In the genomic region with DNA sequence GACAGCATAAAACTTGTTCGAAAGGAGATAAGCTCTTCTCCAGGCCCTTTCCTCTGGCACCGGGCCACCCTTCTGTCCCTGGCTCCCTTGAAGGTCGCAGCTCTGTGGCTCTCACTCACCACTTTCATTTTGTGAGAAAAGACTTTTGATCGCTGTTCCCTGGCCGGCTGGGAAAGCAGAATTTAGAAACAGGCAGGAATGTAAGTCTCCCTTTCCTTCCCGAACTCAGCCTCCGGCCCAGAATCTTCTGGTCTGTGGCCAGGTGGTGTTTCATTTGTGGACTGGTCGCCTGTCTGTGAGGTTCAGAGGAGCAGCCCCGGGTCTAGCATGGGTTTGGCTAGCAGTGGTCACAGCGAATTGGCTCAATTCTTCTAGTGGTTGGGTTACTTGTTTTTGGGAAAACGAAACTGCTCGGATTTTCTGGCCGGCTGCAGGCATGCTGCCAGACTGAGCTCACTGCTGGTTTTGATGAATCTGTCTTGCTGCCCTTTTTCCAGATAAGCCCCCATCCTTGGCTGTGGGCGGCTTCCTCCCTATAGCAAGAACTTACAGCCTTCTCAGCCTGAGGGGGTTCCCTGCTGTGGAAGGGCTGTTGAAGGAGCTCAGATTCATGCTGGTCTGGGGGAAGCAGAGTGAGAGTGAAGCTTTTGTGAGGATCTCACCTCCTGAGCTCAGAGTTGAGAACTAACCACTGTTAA, we compare ENCODE assay signal across 8 mouse cellular contexts. TPM values are rescaled to one million over a fixed set of nuclear protein-coding genes. Genes with fewer than 3 reads are reported as not detected.
DNase-seq lines count a peak whose midpoint lies in the region; ATAC-seq and TF ChIP-seq lines count a peak whose summit lies in the region.

A gene (minus strand): TSS at position 362 of the 698 bp plus-strand sequence.

- H3K36me3 ChIP-seq in embryonic facial prominence, embryonic 10.5 days (replicated peaks): peaks cover 7% of the 10 kb centered on the region
- H3K36me3 ChIP-seq in kidney, adult 2 months (ENCODE audit: control insufficient read depth, insufficient read depth, low read length): no peaks in the 10 kb centered on the region
- H3K36me3 ChIP-seq in liver, embryonic 11.5 days (ENCODE audit: control insufficient read depth, insufficient read depth, low read length): no peaks in the 10 kb centered on the region
- H3K36me3 ChIP-seq in midbrain, postnatal 0 days (ENCODE audit: insufficient read depth, low read length): no peaks in the 10 kb centered on the region
- no peaks in the 10 kb centered on the region for H3K36me3 ChIP-seq in testis, adult 2 months (ENCODE audit: control insufficient read depth, insufficient read depth, low read length)

- peak; percentile 41; the same call in 1 of the 2 replicates for ATAC-seq in liver, embryonic 11.5 days (replicated peaks; ENCODE audit: low FRiP score)
- no peak for ATAC-seq in midbrain, postnatal 0 days (ENCODE audit: low FRiP score)

- H3K4me2 ChIP-seq in liver, embryonic 11.5 days: peak within 1 kb of the TSS; percentile 72
- H3K4me2 ChIP-seq in midbrain, postnatal 0 days (ENCODE audit: low read depth, low read length, poor library complexity, severe bottlenecking): peak within 1 kb of the TSS; percentile 51

- WGBS in embryonic facial prominence, embryonic 10.5 days: 8% methylated on average over 14 of the region's 14 CpGs
- WGBS in kidney, adult 2 months: 3% methylated on average over 14 of the region's 14 CpGs
- WGBS in liver, embryonic 11.5 days: 3% methylated on average over 14 of the region's 14 CpGs
- WGBS in midbrain, postnatal 0 days: 7% methylated on average over 14 of the region's 14 CpGs

- peak; percentile 74 for DNase-seq in 3T3-L1 (ENCODE audit: low read depth, low spot score)
- peak; percentile 45 for DNase-seq in WW6 (ENCODE audit: low read depth, low spot score)
- peak; percentile 47 for DNase-seq in embryonic facial prominence, embryonic 10.5 days (ENCODE audit: low spot score)
- DNase-seq in heart, adult 9 months (ENCODE audit: low spot score in 2 of 2): peak; percentile 51 to 68
- DNase-seq in kidney, adult 2 months: peak; percentile 51
- DNase-seq in liver, embryonic 11.5 days (ENCODE audit: low spot score): peak; percentile 57
- DNase-seq in midbrain, postnatal 0 days (ENCODE audit: low spot score): peak; percentile 28

- peak within 1 kb of the TSS; percentile 56 for H3K9ac ChIP-seq in liver, embryonic 11.5 days (ENCODE audit: low read depth, low read length)
- H3K9ac ChIP-seq in midbrain, postnatal 0 days (replicated peaks; ENCODE audit: low read length, poor library complexity, severe bottlenecking): no peak within 1 kb of the TSS

- H3K4me3 ChIP-seq in embryonic facial prominence, embryonic 10.5 days: peak within 1 kb of the TSS; percentile 53
- H3K4me3 ChIP-seq in kidney, adult 2 months (ENCODE audit: insufficient read depth, low read depth, low read length): peak within 1 kb of the TSS; percentile 63
- H3K4me3 ChIP-seq in liver, embryonic 11.5 days (ENCODE audit: low read depth, low read length): peak within 1 kb of the TSS; percentile 51
- H3K4me3 ChIP-seq in midbrain, postnatal 0 days (ENCODE audit: low read depth, low read length): peak within 1 kb of the TSS; percentile 36
- H3K4me3 ChIP-seq in testis, adult 2 months (ENCODE audit: control insufficient read depth, low read depth, low read length): peak within 1 kb of the TSS; percentile 79

- H3K27ac ChIP-seq in embryonic facial prominence, embryonic 10.5 days (replicated peaks): peak within 1 kb of the TSS; percentile 75
- peak within 1 kb of the TSS; percentile 61 for H3K27ac ChIP-seq in kidney, adult 2 months (ENCODE audit: insufficient read depth, low read depth, low read length)
- no peak within 1 kb of the TSS for H3K27ac ChIP-seq in liver, embryonic 11.5 days (ENCODE audit: low read depth, low read length)
- H3K27ac ChIP-seq in midbrain, postnatal 0 days (ENCODE audit: low read depth, low read length): no peak within 1 kb of the TSS
- H3K27ac ChIP-seq in testis, adult 2 months (ENCODE audit: control insufficient read depth, insufficient read depth, low read depth, low read length): peak within 1 kb of the TSS; percentile 77; the same call in 1 of the 2 replicates

- H3K4me1 ChIP-seq in embryonic facial prominence, embryonic 10.5 days: peaks cover 25% of the 10 kb centered on the region
- no peaks in the 10 kb centered on the region for H3K4me1 ChIP-seq in kidney, adult 2 months (ENCODE audit: control insufficient read depth, insufficient read depth, low read length)
- H3K4me1 ChIP-seq in liver, embryonic 11.5 days (replicated peaks; ENCODE audit: control insufficient read depth, insufficient read depth, low read length): 0 out of 2 replicates have a peak, but pooled peaks cover 3% of the 10 kb centered on the region
- H3K4me1 ChIP-seq in midbrain, postnatal 0 days (ENCODE audit: insufficient read depth, low read length): no peaks in the 10 kb centered on the region
- peaks cover 5% of the 10 kb centered on the region; the same call in 1 of the 2 replicates for H3K4me1 ChIP-seq in testis, adult 2 months (ENCODE audit: control insufficient read depth, insufficient read depth, low read length)

- peaks cover 34% of the 10 kb centered on the region for H3K27me3 ChIP-seq in embryonic facial prominence, embryonic 10.5 days (replicated peaks; ENCODE audit: low read depth, poor library complexity, severe bottlenecking)
- H3K27me3 ChIP-seq in kidney, adult 2 months (replicated peaks; ENCODE audit: control insufficient read depth, insufficient read depth, low read length): no peaks in the 10 kb centered on the region
- H3K27me3 ChIP-seq in liver, embryonic 11.5 days (replicated peaks; ENCODE audit: control insufficient read depth, insufficient read depth, low read length): no peaks in the 10 kb centered on the region
- no peaks in the 10 kb centered on the region for H3K27me3 ChIP-seq in midbrain, postnatal 0 days (ENCODE audit: insufficient read depth, low read length)
- H3K27me3 ChIP-seq in testis, adult 2 months (ENCODE audit: control insufficient read depth, insufficient read depth, low read length): no peaks in the 10 kb centered on the region

- H3K9me3 ChIP-seq in embryonic facial prominence, embryonic 10.5 days: no peaks in the 10 kb centered on the region
- H3K9me3 ChIP-seq in liver, embryonic 11.5 days (ENCODE audit: control insufficient read depth, low read length): no peaks in the 10 kb centered on the region
- no peaks in the 10 kb centered on the region for H3K9me3 ChIP-seq in midbrain, postnatal 0 days (ENCODE audit: low read length)

- TF ChIP-seq CTCF in kidney, adult 2 months (conservative IDR thresholded peaks at IDR 0.05; ENCODE audit: insufficient read depth, insufficient read length, low read depth, low read length): no peak
- no peak for TF ChIP-seq CTCF in midbrain, postnatal 0 days (IDR thresholded peaks at IDR 0.05)
- TF ChIP-seq CTCF in testis, adult 2 months (IDR thresholded peaks at IDR 0.05; ENCODE audit: control insufficient read depth, insufficient read depth, insufficient replicate concordance, low read depth, low read length): no peak

- no peak for TF ChIP-seq POLR2A in kidney, adult 2 months (IDR thresholded peaks at IDR 0.05; ENCODE audit: low read depth, low read length)
- no peak for TF ChIP-seq POLR2A in testis, adult 2 months (IDR thresholded peaks at IDR 0.05; ENCODE audit: control insufficient read depth, low read depth, low read length)

RNA-seq across cellular contexts. Expression of the gene that starts here (rescaled TPM):
- 11.5 and 13.8 TPM in 2 replicates for polyA plus RNA-seq in embryonic facial prominence, embryonic 10.5 days (2016; fragmentation: Nextera tagmentation; extraction: Ambion mirVana)
- polyA plus RNA-seq in kidney, adult 2 months (2012; rRNA removed): 0.18 and 0.36 TPM in 2 replicates
- 8.1 and 9.0 TPM in 2 replicates for polyA plus RNA-seq in liver, embryonic 11.5 days (2014; fragmentation: Nextera tagmentation; extraction: Ambion mirVana)
- 0.99 and 1.6 TPM in 2 replicates for total RNA-seq in midbrain, postnatal 0 days (2014; rRNA removed)
- 0.52 and 0.53 TPM in 2 replicates for polyA plus RNA-seq in midbrain, postnatal 0 days (2015; fragmentation: Nextera tagmentation; extraction: Ambion mirVana)
- 0.07 and 0.11 TPM in 2 replicates for polyA plus RNA-seq in testis, adult 2 months (2012; rRNA removed)

Comparison
In these comparisons a context has a peak if more than half of its experiments do, and no peak if none do; other contexts are left out.
1. Peak in DNase-seq, H3K4me3 ChIP-seq and H3K27ac ChIP-seq in kidney, adult 2 months; RNA of the gene not detected or under 1 TPM.
2. H3K27ac ChIP-seq: peak in embryonic facial prominence, embryonic 10.5 days (single experiment) and testis, adult 2 months (single experiment); none in liver, embryonic 11.5 days (single experiment) and midbrain, postnatal 0 days (single experiment).
3. Peak in every context shown above with its lines, with median percentiles within 50 percentile points of each other: DNase-seq and H3K4me3 ChIP-seq.